Mouse (Mus musculus): Measurements from ENCODE around the gene Gfral. TPM values are rescaled to one million over a fixed set of nuclear protein-coding genes. Genes with fewer than 3 reads are reported as not detected.

The Gfral gene
- total RNA-seq, 1 experiment, result not detected

DNA sequence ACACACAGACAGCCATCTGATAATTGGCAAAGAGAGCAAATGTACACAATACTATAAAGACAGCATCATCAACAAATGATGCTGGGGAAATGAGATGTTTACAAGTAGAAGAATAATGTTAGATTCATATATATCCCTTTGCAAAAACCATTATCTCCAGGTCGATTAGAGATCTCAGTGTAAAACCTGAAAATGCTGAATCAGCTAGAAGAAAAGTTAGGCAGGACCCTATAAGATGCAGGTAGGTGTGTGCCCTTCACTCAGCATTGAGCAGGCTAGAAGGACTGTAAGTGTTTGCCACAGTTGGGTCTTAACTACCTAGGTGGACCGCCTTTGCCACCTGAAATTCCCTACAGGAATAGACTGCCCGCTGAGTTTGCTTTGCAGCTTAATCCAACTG is 67.9 kb downstream of the Gfral start:
- Histone ChIP-seq H3K9ac (ENCODE audit: insufficient read depth, low read depth, low read length, poor library complexity, severe bottlenecking) (no peak overlapping the region), H3K9me3 (ENCODE audit: control insufficient read depth, insufficient read depth, low read depth, low read length) (no peaks in the 10 kb centered on the region), H3K27ac (ENCODE audit: insufficient read depth, low read depth, low read length, poor library complexity, severe bottlenecking) (no peak overlapping the region), H3K4me3 (ENCODE audit: insufficient read depth in 1 of 2, low read depth in 1 of 2, low read length in 2 of 2, poor library complexity in 1 of 2, severe bottlenecking in 1 of 2) (no peak overlapping the region), H3K4me1 (ENCODE audit: control insufficient read depth in 2 of 2, insufficient read depth in 2 of 2, low read length in 2 of 2, poor library complexity in 1 of 2) (no peaks in the 10 kb centered on the region), H3K36me3 (ENCODE audit: control insufficient read depth, insufficient read depth, low read length, poor library complexity, severe bottlenecking) (no peaks in the 10 kb centered on the region)
- no peak for TF ChIP-seq ZNF384 (IDR thresholded peaks at IDR 0.05; ENCODE audit: low read depth, low read length)
- TF ChIP-seq MAFK (IDR thresholded peaks at IDR 0.05; ENCODE audit: insufficient read depth, low read depth, low read length), result peak; percentile 78
- TF ChIP-seq ZC3H11A (IDR thresholded peaks at IDR 0.05; ENCODE audit: borderline replicate concordance, low read depth, low read length), result no peak
- no peak for DNase-seq (ENCODE audit: low read depth, low spot score)
- in situ Hi-C loops (cut with MboI; ENCODE audit: low sequenced_read_pairs in 2 of 2, unreplicated experiment in 2 of 2), result no loop called here

DNA sequence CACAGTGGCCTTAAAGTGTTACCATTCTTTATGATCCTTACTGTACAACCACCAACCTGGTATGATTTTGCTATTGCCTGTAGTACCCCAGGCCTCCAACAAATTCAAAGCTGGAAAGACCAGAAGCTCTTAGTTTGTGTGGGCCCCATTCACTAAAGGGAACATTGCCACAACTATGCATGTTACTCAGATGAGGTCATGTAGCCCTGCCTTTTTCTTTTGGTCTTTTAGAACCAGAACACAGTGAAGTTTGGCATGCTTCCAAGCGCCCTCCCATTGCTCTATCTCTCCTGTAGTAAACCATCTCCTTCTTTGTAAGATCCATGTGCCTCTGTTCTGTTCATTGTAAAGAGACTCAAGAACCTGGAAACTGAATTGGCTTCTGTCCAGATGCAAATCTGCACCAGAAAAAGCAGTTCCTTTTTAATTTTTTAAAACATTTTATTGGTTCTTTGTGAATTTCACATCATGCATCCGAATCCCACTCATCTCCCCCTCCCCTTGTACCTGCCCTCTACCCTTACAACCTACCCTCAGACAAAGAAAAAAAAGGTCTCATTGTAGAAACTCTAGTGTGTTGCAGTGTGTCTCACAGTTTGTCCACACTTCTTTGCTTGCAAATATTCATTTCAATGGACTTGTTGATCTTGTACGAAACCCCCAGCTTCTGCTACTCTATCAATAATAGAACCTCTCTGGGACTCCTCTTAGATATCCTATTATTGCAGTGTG is 74.9 kb downstream of the Gfral start:
- no peak for TF ChIP-seq ZC3H11A (IDR thresholded peaks at IDR 0.05; ENCODE audit: borderline replicate concordance, low read depth, low read length)
- no peak for TF ChIP-seq MAFK (IDR thresholded peaks at IDR 0.05; ENCODE audit: insufficient read depth, low read depth, low read length)
- TF ChIP-seq ZNF384 (IDR thresholded peaks at IDR 0.05; ENCODE audit: low read depth, low read length), result no peak
- TF ChIP-seq HCFC1 (IDR thresholded peaks at IDR 0.05; ENCODE audit: borderline replicate concordance, insufficient read depth, low read length), result no peak
- TF ChIP-seq CHD2 (IDR thresholded peaks at IDR 0.05; ENCODE audit: low read depth, low read length), result no peak
- DNase-seq (ENCODE audit: low read depth, low spot score), result no peak
- Histone ChIP-seq H3K36me3 (ENCODE audit: control insufficient read depth, insufficient read depth, low read length, poor library complexity, severe bottlenecking) (no peaks in the 10 kb centered on the region), H3K4me3 (ENCODE audit: insufficient read depth in 1 of 2, low read depth in 1 of 2, low read length in 2 of 2, poor library complexity in 1 of 2, severe bottlenecking in 1 of 2) (no peak overlapping the region), H3K4me1 (ENCODE audit: control insufficient read depth in 2 of 2, insufficient read depth in 2 of 2, low read length in 2 of 2, poor library complexity in 1 of 2) (no peaks in the 10 kb centered on the region), H3K27ac (ENCODE audit: insufficient read depth, low read depth, low read length, poor library complexity, severe bottlenecking) (no peak overlapping the region), H3K9me3 (ENCODE audit: control insufficient read depth, insufficient read depth, low read depth, low read length) (no peaks in the 10 kb centered on the region), H3K9ac (ENCODE audit: insufficient read depth, low read depth, low read length, poor library complexity, severe bottlenecking) (no peak overlapping the region)
- in situ Hi-C loops (cut with MboI; ENCODE audit: low sequenced_read_pairs in 2 of 2, unreplicated experiment in 2 of 2), result loop anchor here in 1 of 2 experiments (10.0 kb wide), 1 partner anchor 374 kb away; no protein-coding TSS in a partner anchor

DNA sequence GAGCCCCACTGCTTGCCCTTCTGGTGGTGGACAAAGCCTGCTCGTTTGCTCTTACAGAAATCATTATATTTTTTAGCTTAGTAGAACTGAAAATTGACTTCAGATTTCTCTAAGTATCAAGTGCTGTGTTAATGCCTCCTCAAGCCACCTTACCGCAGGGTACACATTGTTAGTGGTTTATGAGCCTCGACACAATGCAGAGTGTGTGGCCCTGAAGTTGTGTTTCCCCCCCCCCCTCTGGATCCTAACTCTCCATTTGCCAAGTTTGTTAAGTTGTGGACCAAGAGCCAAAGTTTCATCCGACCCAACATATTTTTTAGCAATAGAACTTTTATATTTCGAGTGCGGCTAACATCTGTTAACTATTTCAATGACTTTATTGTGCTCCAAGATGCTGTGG is 79.4 kb downstream of the Gfral start:
- in situ Hi-C loops (cut with MboI; ENCODE audit: low sequenced_read_pairs in 2 of 2, unreplicated experiment in 2 of 2), result loop anchor here in 1 of 2 experiments (10.0 kb wide), 1 partner anchor 369 kb away; no protein-coding TSS in a partner anchor
- Histone ChIP-seq H3K36me3 (ENCODE audit: control insufficient read depth, insufficient read depth, low read length, poor library complexity, severe bottlenecking) (no peaks in the 10 kb centered on the region), H3K9me3 (ENCODE audit: control insufficient read depth, insufficient read depth, low read depth, low read length) (no peaks in the 10 kb centered on the region), H3K4me3 (ENCODE audit: insufficient read depth in 1 of 2, low read depth in 1 of 2, low read length in 2 of 2, poor library complexity in 1 of 2, severe bottlenecking in 1 of 2) (no peak overlapping the region), H3K27ac (ENCODE audit: insufficient read depth, low read depth, low read length, poor library complexity, severe bottlenecking) (no peak overlapping the region), H3K4me1 (ENCODE audit: control insufficient read depth in 2 of 2, insufficient read depth in 2 of 2, low read length in 2 of 2, poor library complexity in 1 of 2) (no peaks in the 10 kb centered on the region), H3K9ac (ENCODE audit: insufficient read depth, low read depth, low read length, poor library complexity, severe bottlenecking) (no peak overlapping the region)
- TF ChIP-seq MAFK (IDR thresholded peaks at IDR 0.05; ENCODE audit: insufficient read depth, low read depth, low read length) (no peak), ZC3H11A (IDR thresholded peaks at IDR 0.05; ENCODE audit: borderline replicate concordance, low read depth, low read length) (no peak), CHD2 (IDR thresholded peaks at IDR 0.05; ENCODE audit: low read depth, low read length) (no peak), HCFC1 (IDR thresholded peaks at IDR 0.05; ENCODE audit: borderline replicate concordance, insufficient read depth, low read length) (no peak), ZNF384 (IDR thresholded peaks at IDR 0.05; ENCODE audit: low read depth, low read length) (no peak)
- no peak for DNase-seq (ENCODE audit: low read depth, low spot score)

DNA sequence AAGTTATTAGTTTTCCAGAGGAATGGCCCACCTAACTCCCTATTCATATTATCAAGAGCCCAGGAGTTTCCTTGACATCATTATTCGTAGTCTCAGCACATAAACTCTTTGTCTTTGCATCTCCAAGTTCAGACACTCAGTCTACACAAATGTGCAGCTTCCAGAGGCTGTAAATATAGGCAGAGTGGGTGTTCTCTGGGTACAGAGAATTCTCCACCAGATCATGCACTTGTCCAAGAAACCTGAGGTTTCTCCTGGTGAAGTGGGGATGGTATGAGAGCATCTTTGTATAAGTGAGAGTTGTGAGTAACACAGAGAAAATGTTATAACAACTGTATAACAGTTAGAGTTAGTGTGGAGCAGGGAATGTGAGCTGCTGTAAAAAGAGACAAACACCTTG is 84.1 kb downstream of the Gfral start:
- no peaks in the 10 kb centered on the region for H3K4me1 ChIP-seq (ENCODE audit: control insufficient read depth in 2 of 2, insufficient read depth in 2 of 2, low read length in 2 of 2, poor library complexity in 1 of 2)
- H3K9me3 ChIP-seq (ENCODE audit: control insufficient read depth, insufficient read depth, low read depth, low read length), result no peaks in the 10 kb centered on the region
- in situ Hi-C loops (cut with MboI; ENCODE audit: low sequenced_read_pairs in 2 of 2, unreplicated experiment in 2 of 2), result no loop called here
- no peak overlapping the region for H3K4me3 ChIP-seq (ENCODE audit: insufficient read depth in 1 of 2, low read depth in 1 of 2, low read length in 2 of 2, poor library complexity in 1 of 2, severe bottlenecking in 1 of 2)
- no peak for TF ChIP-seq CHD2 (IDR thresholded peaks at IDR 0.05; ENCODE audit: low read depth, low read length)
- TF ChIP-seq HCFC1 (IDR thresholded peaks at IDR 0.05; ENCODE audit: borderline replicate concordance, insufficient read depth, low read length), result no peak
- no peak for TF ChIP-seq ZNF384 (IDR thresholded peaks at IDR 0.05; ENCODE audit: low read depth, low read length)
- TF ChIP-seq MAFK (IDR thresholded peaks at IDR 0.05; ENCODE audit: insufficient read depth, low read depth, low read length), result no peak
- no peak for TF ChIP-seq ZC3H11A (IDR thresholded peaks at IDR 0.05; ENCODE audit: borderline replicate concordance, low read depth, low read length)
- H3K36me3 ChIP-seq (ENCODE audit: control insufficient read depth, insufficient read depth, low read length, poor library complexity, severe bottlenecking), result no peaks in the 10 kb centered on the region
- no peak overlapping the region for H3K27ac ChIP-seq (ENCODE audit: insufficient read depth, low read depth, low read length, poor library complexity, severe bottlenecking)
- no peak overlapping the region for H3K9ac ChIP-seq (ENCODE audit: insufficient read depth, low read depth, low read length, poor library complexity, severe bottlenecking)
- no peak for DNase-seq (ENCODE audit: low read depth, low spot score)

Data from ES-E14 (cell line).